Mouse (Mus musculus) liver, adult 2 months (tissue): ENCODE measurements around the gene Rfx7.

Source experiments
- CTCF ChIP-seq: fragments of 200-500 bp; IDR thresholded peaks from 2 replicates; pipeline ENCODE4 v1.5.1; 2011; ENCODE audit warnings: low read depth, low read length, control low read depth
- POLR2A ChIP-seq: fragments of 200-500 bp; IDR thresholded peaks from 2 replicates; pipeline ENCODE4 v1.6.1; 2011; ENCODE audit warnings: low read length, control low read depth; ENCODE audit not compliant: insufficient read depth; ENCODE audit errors: extremely low read depth

- no peak for TF ChIP-seq CTCF
- no peak for TF ChIP-seq POLR2A
Observed at GRCm38 (mm10) chr9:72628591-72628990, 96.6 kb downstream of the Rfx7 start.
